Mouse (Mus musculus) liver, adult 2 months (tissue): ENCODE results near the gene Itga3.

ENCODE experiments used
- CTCF ChIP-seq: fragments of 200-500 bp; IDR thresholded peaks from 2 replicates; pipeline ENCODE4 v1.5.1; 2011; ENCODE audit warnings: low read depth, low read length, control low read depth
- POLR2A ChIP-seq: fragments of 200-500 bp; IDR thresholded peaks from 2 replicates; pipeline ENCODE4 v1.6.1; 2011; ENCODE audit warnings: low read length, control low read depth; ENCODE audit not compliant: insufficient read depth; ENCODE audit errors: extremely low read depth

DNA sequence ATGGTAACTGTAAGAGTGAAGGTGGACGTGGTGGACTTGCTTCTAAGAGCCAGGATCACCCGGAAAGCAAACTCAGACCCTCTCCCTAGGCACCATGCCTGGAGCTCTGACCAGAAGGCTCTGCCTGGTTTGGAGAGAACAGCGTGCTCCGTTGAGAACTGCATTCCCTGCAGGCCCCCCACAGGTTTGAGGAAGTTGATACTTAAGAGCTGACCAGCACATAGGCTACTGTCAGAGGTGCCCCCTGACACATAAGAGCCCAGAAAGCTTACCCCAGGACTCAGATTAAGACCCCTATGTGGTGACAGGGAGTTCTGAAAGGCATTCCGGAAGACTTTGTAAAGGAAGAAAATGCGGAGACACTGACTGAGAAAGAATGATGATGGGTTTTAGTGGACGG, 11.7 kb upstream of the Itga3 start:
- TF ChIP-seq POLR2A (no peak), CTCF (no peak)
